Mouse (Mus musculus) spleen, adult 18-20 months (tissue): ENCODE data around the gene Ntm.

Experiments used
- DNase-seq, 2 experiments: peaks; one replicate each; pipeline ENCODE4 v3.0.0; 2022; ENCODE audit warnings: mixed read lengths in 2 of 2

Gene Ntm

GRCm38 (mm10) chr9:29396101-29396500 lies 566.8 kb downstream of the Ntm start:
- no peak for DNase-seq

DNA sequence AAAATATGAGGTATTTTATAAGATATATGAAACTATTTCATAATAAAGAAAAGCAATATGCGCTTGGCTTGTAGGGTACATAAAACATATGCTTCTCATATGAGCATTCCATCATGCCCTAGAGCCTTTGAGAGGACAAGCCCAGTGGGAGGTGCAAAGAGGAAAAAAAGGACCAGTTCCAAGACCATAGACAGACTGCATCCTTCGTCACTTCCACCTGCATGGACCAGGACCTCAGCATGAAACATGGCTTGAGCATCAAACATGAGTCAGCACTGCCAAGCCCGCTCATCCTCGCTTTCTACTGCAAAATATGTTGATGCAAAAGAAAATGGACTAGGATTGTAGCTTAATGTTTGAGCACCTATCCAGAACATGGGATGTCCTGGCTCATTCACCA lies 569.8 kb downstream of the Ntm start:
- no peak for DNase-seq

GRCm38 (mm10) chr9:29390796-29391517 lies 572.0 kb downstream of the Ntm start:
- no peak for DNase-seq

GRCm38 (mm10) chr9:29389224-29389623 lies 573.7 kb downstream of the Ntm start:
- DNase-seq: no peak

DNA sequence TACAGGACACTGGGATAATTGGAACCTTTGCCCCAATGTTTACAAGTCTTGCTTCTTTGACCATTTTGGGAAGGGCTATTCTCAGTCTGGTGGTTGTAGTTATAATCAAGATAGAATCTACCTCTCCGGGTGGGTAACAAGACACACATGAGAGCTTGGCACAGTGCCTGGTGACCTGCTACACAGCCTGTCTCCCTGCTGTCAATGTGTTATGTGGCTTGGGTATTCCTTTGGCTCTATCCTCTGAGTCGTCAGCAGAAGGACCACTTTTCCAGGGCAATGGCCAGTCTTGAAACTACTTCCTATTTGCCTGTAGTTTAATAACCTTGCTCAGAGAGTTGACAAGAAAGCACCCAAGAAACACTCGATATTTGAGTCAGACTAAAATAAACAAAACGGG lies 575.8 kb downstream of the Ntm start:
- DNase-seq: no peak

- no peak for DNase-seq
Observed at GRCm38 (mm10) chr9:29377172-29378002, 585.6 kb downstream of the Ntm start.

- no peak for DNase-seq
Observed at GRCm38 (mm10) chr9:29371341-29371740, 591.6 kb downstream of the Ntm start.

GRCm38 (mm10) chr9:29369621-29370020 lies 593.3 kb downstream of the Ntm start:
- DNase-seq: no peak

DNA sequence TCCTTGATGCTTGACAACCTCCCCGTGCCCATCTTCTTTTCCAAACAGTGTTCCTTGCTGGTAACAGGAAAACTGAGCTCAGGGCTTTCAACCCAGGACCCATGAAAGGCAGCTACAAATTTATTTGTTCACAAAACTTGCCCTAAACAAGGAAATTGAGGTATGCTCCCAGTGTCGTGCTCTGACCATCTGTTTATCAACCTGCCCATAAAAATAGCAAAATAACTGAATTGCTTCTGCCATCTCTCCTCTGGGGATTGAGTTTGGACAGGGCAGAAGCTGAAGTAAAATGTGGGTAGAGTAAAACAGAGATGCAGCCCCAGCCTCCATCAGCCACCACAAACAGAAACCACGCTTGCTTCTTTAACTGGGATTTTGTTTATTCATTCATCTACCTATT lies 594.6 kb downstream of the Ntm start:
- no peak for DNase-seq

- no peak for DNase-seq
Observed at GRCm38 (mm10) chr9:29357796-29358195, 605.1 kb downstream of the Ntm start.

DNA sequence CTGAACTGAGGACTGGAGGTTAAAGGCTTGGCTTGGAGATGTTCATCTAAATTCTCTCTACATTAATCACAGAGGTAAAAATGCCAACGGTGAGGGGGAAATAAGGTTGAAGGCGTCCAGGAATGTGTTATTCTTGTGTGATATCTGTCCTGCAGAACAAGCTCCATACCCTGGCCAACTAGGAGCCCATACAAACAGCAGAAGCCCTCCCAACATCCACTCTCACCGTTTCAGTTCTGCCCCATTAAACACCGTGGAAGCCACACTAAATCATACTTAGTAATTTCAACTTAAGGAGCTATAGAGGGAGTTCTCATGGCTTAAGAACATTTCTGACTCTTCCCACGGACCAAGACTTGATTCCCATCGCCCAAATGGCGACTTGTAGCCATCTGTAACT lies 620.6 kb downstream of the Ntm start:
- no peak for DNase-seq

DNA sequence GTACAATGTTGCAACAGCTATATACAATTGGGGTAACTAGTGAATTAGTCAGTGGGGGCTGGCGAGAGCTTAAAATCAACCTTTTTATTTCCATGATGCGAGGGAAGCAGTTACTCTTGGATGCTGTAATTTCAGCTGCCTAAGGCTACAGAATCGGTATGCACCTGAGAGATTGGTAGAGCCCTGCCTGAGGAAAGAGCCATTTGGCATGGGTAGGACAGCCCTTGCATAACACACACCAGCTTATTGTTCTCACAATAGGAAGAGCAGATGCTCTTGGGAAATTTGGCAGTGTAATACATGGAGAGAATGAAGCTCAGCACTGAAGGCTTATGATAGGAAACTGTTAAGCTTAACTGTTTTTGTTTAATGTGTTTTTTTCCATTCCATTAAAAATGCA lies 621.6 kb downstream of the Ntm start:
- DNase-seq: no peak

- no peak for DNase-seq
Observed at GRCm38 (mm10) chr9:29335671-29336070, 627.3 kb downstream of the Ntm start.

DNA sequence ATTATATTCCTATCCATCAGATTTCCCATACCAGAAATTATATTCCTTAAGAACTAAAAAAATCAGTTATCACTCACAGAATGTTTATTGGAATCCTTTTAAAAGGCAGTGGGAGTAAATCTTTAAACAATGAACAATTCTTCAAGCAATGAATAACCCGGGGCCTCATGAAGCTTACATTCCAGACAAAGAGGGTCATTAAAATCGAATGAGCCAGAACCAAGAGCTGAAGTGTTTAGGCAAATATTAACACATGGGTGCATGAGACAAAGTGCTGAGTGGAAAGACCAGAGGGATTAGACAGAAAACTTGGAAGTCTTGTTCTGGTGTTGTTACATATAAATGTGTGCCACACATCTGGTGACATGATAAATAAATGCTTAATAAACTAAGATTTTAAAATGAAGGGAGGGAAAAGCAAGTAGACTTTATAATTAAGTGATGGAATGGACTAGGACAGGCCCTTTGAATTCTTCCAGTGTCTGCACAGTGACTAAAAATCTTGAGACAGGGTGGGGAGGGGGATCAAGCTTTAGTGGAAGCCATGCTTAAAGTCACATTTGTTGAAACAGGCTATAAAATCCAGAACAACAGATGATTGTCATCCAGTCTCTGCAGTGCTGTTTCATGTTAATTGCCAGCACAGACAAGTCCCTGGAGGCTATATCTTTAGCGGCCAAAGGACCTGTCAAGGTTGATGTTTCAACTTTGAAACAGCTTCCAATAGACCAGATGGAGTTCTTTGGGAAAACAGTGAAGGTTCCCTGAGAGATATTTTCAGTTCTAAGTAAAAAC lies 630.4 kb downstream of the Ntm start:
- DNase-seq: no peak

DNA sequence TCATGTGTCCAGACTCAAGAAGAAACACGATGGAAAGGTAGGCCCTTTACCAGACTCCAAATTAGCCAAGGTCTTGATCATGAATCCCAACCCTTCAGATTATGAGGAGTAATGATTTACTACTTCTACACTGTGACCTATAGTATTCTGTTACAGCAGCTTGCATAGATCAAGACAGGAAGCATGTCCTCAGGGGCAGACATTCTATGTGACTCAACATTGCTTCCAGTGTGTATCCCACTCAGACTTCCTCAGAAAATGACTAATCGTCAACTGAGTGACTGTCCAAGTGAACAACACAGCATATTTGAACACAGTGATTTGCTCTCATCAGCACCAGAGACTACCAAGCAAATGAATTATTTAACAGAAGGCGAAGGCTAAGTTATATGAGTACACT lies 632.5 kb downstream of the Ntm start:
- DNase-seq: no peak

GRCm38 (mm10) chr9:29326283-29326682 lies 636.7 kb downstream of the Ntm start:
- DNase-seq: no peak

DNA sequence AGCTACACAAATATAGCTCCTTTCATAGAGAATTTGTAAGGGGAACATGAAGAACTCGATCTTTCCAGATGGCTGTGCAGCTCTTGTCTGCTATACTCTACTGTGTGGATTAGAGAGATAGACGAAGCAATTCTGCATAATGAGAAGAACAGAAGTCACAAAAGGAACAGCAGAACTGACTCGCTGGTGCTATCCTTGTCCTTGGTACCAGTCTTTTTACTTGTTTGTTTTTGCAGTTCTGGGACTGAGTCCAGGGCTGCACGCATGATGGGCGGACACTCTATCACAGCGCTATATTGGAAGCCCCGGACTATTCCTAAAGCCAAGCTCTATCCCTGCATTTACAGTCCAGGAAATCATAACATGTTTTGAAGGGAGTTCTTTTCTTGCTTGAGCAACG lies 637.8 kb downstream of the Ntm start:
- no peak for DNase-seq

- DNase-seq: no peak
Observed at GRCm38 (mm10) chr9:29319197-29319596, 643.7 kb downstream of the Ntm start.

DNA sequence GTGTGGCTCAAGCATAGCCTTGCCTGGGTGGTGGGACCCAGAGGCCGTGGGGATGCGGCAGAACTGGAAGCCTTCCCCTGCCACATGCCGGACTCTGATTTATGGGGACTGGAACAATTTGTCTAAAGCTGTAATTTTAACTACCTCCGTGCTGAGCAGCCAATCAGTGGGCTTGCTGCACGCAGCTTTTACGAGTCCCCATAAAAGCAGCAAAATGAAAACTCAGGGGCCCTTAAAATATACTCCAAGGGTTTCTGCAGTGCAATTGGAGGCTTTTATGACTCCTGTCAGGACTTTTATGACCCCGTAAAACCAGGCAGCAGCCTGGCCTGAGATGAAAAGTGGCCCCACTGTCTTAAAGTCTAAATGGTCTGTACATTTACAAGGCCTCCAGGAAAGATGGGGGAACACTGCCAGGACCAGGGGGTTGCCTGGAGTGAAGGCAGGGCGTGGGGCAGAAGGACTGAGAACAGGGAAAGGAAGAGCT lies 644.2 kb downstream of the Ntm start:
- no peak for DNase-seq

DNA sequence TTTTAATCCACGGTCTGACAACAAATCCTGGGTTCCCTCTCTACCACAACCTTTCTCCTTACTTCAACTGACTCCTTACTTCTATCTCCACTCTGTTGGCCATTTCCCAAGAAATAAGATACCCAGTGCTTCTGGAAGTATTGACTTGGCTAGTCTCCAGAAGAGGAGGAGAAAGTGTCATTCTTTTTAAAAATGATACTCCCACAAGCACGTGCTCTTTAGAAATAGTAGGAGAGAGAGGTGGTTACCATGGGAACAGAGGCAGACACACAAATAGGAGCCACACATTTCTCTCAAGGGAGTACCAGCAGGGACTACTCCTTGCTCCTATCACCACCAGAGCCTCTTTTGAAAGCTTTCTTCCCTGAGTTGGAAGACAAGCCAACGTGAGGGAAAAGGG lies 645.3 kb downstream of the Ntm start:
- DNase-seq: no peak

GRCm38 (mm10) chr9:29315842-29316241 lies 647.1 kb downstream of the Ntm start:
- DNase-seq: no peak

DNA sequence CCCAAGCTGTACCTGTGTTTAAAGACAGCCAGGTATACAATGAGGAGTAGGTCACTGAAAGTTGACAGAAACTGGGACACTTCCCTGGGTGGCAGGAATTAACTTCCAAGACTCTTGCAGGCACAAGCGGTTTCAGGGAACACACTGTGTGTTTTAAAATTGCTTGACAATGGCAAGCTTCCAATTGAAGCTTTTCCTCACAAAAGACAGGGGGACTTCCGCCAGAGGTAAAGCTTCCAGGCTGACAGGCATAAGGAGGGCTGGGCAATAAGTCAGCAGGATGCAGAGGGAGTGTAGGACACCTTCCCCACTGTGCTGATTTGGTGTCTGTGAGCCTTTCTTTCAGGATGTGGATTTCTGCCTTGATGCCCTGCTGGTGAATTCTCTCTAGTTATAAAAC lies 656.0 kb downstream of the Ntm start:
- no peak for DNase-seq

DNA sequence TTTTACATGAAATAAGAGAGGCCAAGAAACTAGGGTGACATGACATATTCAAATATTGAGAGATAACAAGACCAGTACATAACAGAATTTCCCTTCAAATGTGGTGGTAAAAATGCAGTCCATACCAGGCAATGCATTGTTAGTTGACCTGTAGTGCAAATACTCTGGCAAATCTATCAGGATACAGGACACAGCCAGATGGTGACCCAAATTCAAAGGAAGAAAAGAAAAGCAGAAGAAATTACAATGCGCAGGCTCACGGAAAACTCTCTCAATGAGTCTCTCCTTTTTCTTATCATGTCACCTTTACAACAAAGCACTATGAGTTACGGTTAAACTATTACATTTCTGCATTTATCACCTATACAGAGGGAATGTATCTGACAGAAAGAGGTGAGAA lies 664.6 kb downstream of the Ntm start:
- DNase-seq: no peak
